Mouse (Mus musculus) effector memory CD4-positive, alpha-beta T cell, adult 5 months (primary cell): ENCODE data around the gene Gal3st4. TPM values are rescaled to one million over a fixed set of nuclear protein-coding genes. Genes with fewer than 3 reads are reported as not detected.

Experiments
- polyA plus RNA-seq: library from polyadenylated mRNA; unstranded; fragments of 100-300 nt; shearing (Covaris generic); gene quantifications from one replicate; pipeline ENCODE4 v1.2.1, GENCODE M21; 2017

The Gal3st4 gene
- polyA plus RNA-seq: not detected

GRCm38 (mm10) chr5:138272409-138272923 is at the start of gene Gal3st4:
Gene Gal3st4 (minus strand): TSS chr5:138272840.

DNA sequence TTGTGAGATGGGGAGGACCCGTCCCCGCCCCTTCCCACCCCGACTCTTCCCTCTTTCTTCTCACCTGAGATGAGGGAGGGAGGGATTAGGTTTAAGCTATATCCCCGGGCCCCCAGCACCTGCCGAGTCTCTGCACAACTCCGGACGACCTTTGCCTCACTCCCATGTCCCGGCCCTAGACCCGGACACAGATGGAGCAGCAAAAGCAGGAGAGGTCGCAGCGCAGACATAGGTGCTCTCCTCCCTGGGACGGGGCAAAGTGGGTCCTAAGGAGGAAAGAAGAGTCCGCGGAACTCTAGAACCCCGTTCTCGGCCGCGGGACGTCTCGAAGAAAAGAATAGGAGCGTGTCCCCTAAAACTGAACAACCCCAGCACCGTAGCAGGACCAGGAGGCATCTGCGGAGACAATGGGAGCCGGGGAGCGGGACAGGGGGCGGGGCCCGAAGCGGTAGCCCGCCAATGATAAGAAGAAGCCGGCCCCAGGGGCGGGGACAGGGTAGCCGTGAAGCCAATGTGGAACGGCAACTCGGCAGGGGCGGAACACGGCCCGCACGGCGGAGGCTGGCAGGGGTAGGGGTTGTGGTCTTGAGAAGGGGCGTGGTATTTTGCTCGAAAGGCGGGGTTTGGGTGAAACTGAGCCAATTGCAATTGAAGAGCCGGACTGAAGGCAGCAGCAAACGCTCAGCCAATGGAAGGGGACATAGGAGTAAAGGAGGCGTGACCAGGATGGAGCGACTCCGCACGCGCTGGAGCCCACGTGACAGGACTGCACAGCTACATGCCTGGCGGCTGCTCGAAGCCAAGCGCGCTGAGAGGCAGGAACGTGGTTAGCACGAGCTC is 7.2 kb upstream of the Gal3st4 start, which contains the start of the genes Gm43720, Gpc2 and Stag3:
Gm43720 (minus strand) TSS at position 374 of the 840 bp plus-strand sequence.
Gpc2 (minus strand) TSS at position 421 of the 840 bp plus-strand sequence.
Stag3 (plus strand) TSS at position 656 of the 840 bp plus-strand sequence.

GRCm38 (mm10) chr5:138263260-138264206 is 9.1 kb downstream of the Gal3st4 start, which contains the start of gene BC037034:
Gene BC037034 (minus strand): TSS chr5:138264033.

GRCm38 (mm10) chr5:138255353-138256093 is 17.1 kb downstream of the Gal3st4 start, which contains the start of gene Lamtor4:
Gene Lamtor4 (plus strand): TSS chr5:138255482.

DNA sequence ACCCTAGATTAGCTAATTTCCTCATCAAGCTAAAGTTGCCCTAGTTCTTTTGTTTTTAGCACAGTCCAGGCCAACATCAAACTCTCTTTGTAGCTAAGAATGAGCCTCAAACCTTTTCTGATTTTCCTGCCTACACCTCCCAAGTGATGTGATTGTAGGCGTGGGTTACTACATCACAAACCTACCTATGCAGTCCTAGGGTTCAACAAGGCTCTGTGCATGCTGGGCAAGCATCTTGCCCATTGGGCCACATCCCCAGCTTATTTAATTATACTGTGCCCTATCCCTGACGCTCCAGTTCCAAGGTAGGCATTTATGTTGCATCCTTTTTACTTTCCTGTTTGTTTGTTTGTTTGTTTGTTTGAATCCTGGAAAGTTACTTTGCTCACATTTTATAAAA is 46.9 kb downstream of the Gal3st4 start, which contains the start of gene Nxpe5:
Nxpe5 (plus strand) TSS at position 199 of the 400 bp plus-strand sequence.

Other genes starting within 250 kb of the Gal3st4 start
- not detected for gene Smok3c, start 219.6 kb downstream of the Gal3st4 start, polyA plus RNA-seq
- 14.8 TPM for gene Zkscan1, start 187.8 kb downstream of the Gal3st4 start, polyA plus RNA-seq
- 25.6 TPM for gene Zscan21, start 155.9 kb downstream of the Gal3st4 start, polyA plus RNA-seq
- gene Zfp113, start 117.1 kb downstream of the Gal3st4 start, polyA plus RNA-seq: 6.5 TPM
- 120 TPM for gene Cops6, start 111.8 kb downstream of the Gal3st4 start, polyA plus RNA-seq
- 7.1 TPM for gene Ap4m1, start 100.8 kb downstream of the Gal3st4 start, polyA plus RNA-seq
- 54.5 TPM for gene Mcm7, start 100.4 kb downstream of the Gal3st4 start, polyA plus RNA-seq
- 30.8 TPM for gene Taf6, start 85.4 kb downstream of the Gal3st4 start, polyA plus RNA-seq
- gene Cnpy4, start 85.4 kb downstream of the Gal3st4 start, polyA plus RNA-seq: 13.4 TPM
- not detected for gene Mblac1, start 78.5 kb downstream of the Gal3st4 start, polyA plus RNA-seq
- not detected for gene Nxpe5, start 46.9 kb downstream of the Gal3st4 start, polyA plus RNA-seq
- gene Lamtor4, start 17.4 kb downstream of the Gal3st4 start, polyA plus RNA-seq: 32.6 TPM
- gene BC037034, start 8.8 kb downstream of the Gal3st4 start, polyA plus RNA-seq: 20.1 TPM
- gene Gm43720, start 7.1 kb upstream of the Gal3st4 start, polyA plus RNA-seq: not detected
- gene Gpc2, start 7.2 kb upstream of the Gal3st4 start, polyA plus RNA-seq: 2.1 TPM
- gene Stag3, start 7.4 kb upstream of the Gal3st4 start, polyA plus RNA-seq: 0.75 TPM
- gene Pvrig, start 69.1 kb upstream of the Gal3st4 start, polyA plus RNA-seq: 2.5 TPM
- 7.1 TPM for gene Zfp157, start 168.6 kb upstream of the Gal3st4 start, polyA plus RNA-seq